Mouse (Mus musculus): ENCODE measurements around the gene Gm12216. TPM values are rescaled to one million over a fixed set of nuclear protein-coding genes. Genes with fewer than 3 reads are reported as not detected.
"Not testable (repeated sequence)": the region's sequence is repeated elsewhere in the genome, so short reads cannot be mapped to it uniquely, and the experiment has no call there.

Gene Gm12216
- total RNA-seq, 2 experiments from 2014 or later = 0.32 to 1.6 TPM

- DNase-seq = not testable (repeated sequence)
These were observed 15.1 kb upstream of the Gm12216 start for GRCm38 (mm10) chr11:53873909-53874704.

GRCm38 (mm10) chr11:53871786-53872507 is 12.9 kb upstream of the Gm12216 start:
- DNase-seq = no peak

DNA sequence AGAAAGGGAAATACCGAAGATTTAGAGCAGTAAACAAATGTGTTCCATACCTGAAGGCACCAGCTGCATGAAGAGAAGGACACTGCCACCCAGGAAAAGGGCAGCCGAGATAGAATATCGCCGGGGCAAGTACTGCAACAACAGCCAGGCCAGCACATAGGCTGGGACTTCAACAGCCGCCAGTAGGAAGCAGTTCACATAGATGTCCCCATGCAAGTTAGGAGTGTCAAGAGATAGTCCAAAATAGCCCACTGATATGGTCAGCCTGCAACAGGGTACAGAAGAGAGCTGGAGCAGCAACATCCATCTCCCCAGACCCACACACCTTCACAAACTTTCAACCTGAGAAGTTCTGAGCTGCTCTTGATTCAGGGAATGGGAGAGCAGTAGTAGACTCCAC is 10.1 kb upstream of the Gm12216 start:
- DNase-seq = no peak

DNA sequence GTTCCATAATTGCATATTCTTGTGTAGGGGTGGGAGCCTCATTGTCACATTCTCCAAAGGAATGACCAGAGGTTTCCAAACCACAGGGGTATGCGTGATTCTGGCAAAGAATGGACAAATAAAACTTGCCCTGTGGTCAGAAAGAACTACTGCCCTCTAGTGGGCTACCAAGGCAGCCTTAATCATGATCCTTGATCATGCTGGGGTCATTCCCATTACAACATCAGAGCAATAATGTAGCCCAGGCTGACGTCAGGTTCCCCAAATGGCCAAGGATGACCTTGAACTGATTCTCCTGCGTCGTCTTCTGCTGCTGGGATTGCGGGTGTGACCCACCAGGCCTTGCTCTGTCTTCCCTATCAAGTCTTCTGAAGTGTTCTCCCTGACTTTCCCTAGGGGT is 9.3 kb upstream of the Gm12216 start:
- DNase-seq = peak; percentile 20

GRCm38 (mm10) chr11:53864724-53865310 is 5.8 kb upstream of the Gm12216 start:
- DNase-seq = not testable (repeated sequence)

DNA sequence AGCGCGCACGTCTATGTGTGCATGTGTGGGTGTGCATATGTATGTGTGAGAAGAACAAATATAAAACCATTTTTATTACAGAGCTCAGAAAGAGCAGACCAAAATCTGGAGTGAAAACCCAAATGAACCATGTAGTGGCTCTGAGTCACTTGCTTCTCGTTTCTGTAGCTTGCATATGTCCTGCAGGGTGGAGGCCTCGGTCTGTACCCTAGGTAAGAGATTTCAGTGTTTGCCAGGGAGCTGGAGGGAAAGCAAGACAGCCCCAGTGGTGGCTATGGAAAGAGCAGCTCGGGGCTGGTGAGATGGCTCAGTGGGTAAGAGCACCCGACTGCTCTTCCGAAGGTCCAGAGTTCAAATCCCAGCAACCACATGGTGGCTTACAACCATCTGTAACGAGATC is 1.9 kb upstream of the Gm12216 start:
- DNase-seq = not testable (repeated sequence)

DNA sequence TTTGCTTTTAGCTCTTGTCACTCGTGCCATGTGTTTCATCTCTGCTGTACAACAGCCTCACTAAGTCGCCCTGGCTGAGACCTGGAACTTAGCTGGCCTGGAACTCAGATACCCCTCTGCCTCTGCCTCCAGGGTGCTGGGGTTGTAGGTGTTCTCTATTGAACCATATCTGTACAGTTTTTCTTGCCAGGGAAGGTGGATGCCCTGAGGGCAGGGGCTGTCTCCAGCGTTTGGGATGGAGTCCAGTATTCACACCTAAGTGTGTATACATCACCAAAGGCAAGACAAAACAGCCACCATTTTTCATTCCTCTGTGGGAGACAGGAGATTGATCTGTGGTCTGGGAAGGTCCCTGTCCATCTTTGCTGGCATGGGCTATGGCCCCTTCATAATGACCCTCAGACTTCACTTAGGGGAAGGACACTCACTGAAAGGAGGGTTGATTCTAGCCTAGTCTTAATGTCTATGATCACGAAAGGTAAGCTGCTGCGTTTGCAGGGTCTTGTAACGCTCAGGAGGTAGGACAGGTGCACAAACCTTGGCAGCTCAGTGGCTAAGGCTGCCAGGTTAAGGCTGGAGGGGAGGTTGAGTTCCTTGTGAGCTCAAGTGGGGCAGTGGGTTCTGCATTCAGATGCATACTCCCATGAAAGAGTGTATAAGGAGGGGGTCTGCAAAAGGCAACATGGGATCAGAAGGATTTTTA is 847 bp downstream of the Gm12216 start:
- no peak for DNase-seq

- no peak for DNase-seq
These were observed 5.4 kb downstream of the Gm12216 start for GRCm38 (mm10) chr11:53853665-53854064.

DNA sequence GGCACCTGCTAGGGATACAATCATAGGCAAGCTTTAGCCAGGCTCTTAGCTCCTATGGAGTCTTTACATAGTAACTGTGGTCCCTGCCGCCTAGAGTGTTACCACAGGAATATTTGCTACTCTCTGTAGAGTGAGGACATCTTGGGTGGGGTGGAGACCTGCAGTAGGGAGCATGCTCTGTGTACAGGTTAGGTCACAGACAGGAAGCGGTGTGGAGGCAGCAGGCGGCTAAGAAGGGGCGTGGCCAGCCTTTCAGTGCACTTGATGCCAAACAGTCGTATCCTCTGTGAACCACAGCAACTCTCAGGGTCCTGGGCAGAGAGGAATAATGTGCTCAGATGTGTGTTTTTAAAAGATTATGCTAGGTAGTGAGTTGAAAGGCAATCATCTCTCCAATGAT is 7.3 kb downstream of the Gm12216 start:
- DNase-seq = no peak

DNA sequence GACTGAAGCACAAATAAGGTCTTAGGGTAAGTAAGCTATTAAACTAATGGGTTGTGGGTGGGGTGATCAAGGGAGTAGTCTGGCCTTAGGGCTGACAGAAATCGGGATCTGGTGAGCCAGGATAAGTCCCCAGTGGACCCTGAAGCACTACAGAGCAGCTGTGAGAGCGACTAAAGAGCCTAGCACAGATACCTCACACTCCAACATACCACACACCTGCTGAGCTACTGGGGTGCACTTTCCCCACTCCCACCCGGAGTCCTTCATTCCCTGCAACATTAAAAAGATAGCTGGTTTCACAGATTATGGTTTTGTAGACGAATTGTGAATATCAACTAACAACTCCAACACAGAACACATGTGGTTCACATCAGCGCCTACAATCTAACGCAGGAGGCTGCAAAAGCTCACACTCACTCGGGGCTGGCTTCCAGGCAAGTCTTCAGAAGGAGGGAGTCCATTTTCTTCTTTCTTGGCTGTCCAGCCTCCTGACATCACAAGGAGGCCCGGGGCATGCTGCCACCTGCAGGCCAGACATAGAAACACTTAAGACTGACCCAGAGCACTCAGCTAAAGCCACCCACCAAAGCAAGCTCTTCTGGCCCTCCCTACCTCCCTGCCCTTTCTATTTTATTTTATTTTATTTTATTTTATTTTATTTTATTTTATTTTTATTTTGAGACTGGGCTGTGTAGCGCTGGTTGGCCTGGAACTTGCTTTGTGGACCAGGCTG is 9.3 kb downstream of the Gm12216 start:
- DNase-seq = peak; percentile 86

DNA sequence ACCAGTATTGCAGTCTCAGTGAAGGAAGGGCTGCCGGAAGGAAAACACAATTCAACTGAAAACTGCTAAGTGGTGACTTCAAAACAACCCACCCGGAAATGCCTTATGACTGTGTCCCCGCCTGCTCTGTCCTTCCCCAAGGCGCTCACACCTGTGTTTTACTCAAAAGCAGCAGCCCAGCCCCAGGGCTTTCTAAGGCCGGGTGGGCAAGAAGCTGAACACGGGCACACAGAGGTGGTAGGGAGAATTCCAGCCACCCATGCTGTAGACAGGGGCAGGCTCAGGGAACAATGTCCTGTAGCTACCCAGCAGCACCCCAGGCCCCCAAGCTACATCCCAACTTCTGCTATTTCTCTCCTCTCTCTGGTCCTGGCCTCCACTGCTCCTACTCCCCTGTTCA is 13.4 kb downstream of the Gm12216 start:
- DNase-seq = no peak

DNA sequence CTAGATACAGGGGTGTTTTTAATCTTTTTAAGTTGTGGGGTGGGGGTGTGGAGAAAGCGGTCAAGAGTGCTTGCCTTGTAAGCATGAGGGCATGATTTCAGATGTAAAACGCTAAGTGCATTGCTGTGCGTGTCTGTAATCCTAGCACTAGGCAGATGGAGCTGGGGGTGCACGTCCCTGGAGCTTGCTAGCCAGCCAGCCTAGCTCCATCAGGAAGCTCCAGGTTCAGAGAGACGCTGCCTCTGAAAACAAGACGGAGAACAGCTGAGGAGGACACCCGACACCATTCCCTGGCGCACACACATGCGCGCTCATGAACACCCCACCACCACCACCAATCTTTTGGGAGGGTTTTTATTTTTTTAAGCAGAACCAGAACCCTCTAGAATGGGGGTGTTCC is 15.9 kb downstream of the Gm12216 start:
- DNase-seq = no peak

- DNase-seq = no peak
These were observed 16.9 kb downstream of the Gm12216 start for GRCm38 (mm10) chr11:53842161-53842581.

DNA sequence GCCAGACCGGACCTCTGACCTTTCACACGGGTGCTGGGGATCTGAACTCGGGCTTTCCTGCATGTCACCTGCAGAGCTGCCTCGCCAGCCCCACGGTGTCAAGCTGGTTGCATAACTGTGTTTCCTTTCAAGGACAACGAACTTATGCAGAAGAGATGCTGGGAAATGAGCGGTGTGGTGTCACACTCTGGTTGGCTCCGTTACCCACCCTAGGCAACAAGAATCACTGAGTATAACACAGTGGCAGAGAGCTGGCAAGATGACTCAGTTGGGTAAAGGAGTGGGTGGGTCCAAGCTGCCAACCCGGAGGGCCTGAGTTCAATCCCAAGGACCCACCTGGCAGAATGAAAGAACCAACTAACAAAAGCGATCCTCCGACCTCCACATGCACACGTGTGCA is 17.5 kb downstream of the Gm12216 start:
- DNase-seq = no peak

GRCm38 (mm10) chr11:53839663-53840642 is 19.1 kb downstream of the Gm12216 start:
- DNase-seq = peak; percentile 53

GRCm38 (mm10) chr11:53839147-53839546 is 19.9 kb downstream of the Gm12216 start:
- DNase-seq = no peak

DNA sequence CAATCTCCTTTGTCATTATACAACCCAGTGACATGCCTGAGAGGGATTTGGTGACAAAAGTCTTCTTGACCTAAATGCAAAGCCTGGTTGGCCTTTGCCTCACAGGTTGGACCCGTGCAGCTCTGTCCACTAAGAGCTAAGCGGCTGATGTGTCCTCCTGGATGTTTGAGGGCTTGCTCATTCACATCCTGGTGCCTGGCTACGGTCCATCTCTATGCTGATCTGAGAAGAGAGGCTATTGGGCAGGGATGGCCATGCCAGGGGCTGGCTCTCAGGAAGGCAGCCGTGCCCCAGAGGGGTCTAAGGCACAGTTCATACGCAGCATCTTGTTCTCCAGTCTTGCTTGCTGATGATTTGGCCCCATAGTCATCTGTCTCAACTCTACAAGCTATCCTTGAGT is 21.3 kb downstream of the Gm12216 start:
- DNase-seq = no peak

DNA sequence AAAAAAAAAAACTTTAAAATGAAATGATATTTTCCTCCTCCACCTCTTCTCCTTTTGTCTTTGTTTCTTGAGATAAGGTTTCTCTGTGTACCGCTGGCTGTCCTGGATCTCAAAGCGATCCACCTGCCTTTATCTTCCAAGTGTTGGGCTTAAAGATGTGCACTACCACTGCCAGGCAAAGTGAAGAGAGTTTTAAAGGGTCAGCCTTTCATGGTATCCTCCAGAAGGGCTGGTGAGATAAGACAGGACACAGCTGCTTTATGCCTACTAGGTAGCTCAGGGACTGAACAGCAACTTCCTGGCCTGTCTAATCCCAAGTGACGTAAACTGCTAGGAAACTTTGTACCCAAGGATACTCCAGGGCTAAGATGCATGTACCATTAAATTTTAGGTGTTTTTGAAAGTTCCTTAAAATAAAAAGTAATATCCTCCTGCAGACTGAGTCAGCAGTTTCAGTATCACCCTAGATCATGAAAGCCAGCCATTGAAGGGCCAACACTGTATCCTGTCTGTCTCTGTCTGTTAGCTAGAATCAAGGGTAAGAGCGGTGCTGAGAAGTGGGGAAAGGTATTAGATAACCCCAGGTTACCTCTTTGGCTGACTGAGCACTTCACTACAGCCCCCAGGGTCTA is 23.6 kb downstream of the Gm12216 start:
- no peak for DNase-seq

GRCm38 (mm10) chr11:53825409-53825808 is 33.6 kb downstream of the Gm12216 start:
- no peak for DNase-seq

GRCm38 (mm10) chr11:53821945-53822338 is 37.1 kb downstream of the Gm12216 start:
- DNase-seq = no peak

Data from heart, postnatal 4 days (tissue).